Mouse (Mus musculus): ENCODE data around the gene P4ha3.
"Not testable (repeated sequence)": the region's sequence is repeated elsewhere in the genome, so short reads cannot be mapped to it uniquely, and the experiment has no call there.

The P4ha3 gene

GRCm38 (mm10) chr7:100285383-100285782, at the start of gene P4ha3:
Gene P4ha3, plus strand, starts transcription at chr7:100285520.
- peak; percentile 25 to 36 for DNase-seq

GRCm38 (mm10) chr7:100238271-100238670, 47.0 kb upstream of the P4ha3 start:
- DNase-seq: no peak

- no peak for DNase-seq
Measured at GRCm38 (mm10) chr7:100240601-100241000, 44.7 kb upstream of the P4ha3 start.

- no peak for DNase-seq
Measured at GRCm38 (mm10) chr7:100243007-100243406, 42.3 kb upstream of the P4ha3 start.

- no peak for DNase-seq
Measured at GRCm38 (mm10) chr7:100244225-100244624, 41.1 kb upstream of the P4ha3 start.

- DNase-seq: no peak
Measured at GRCm38 (mm10) chr7:100245176-100245575, 40.1 kb upstream of the P4ha3 start.

- DNase-seq: no peak
Measured at GRCm38 (mm10) chr7:100250667-100251066, 34.7 kb upstream of the P4ha3 start.

- no peak for DNase-seq
Measured at GRCm38 (mm10) chr7:100262350-100262749, 23.0 kb upstream of the P4ha3 start.

GRCm38 (mm10) chr7:100264934-100265333, 20.4 kb upstream of the P4ha3 start:
- DNase-seq: not testable (repeated sequence)

- no peak for DNase-seq
Measured at GRCm38 (mm10) chr7:100272369-100272768, 13.0 kb upstream of the P4ha3 start.

GRCm38 (mm10) chr7:100274507-100274906, 10.8 kb upstream of the P4ha3 start:
- no peak for DNase-seq

GRCm38 (mm10) chr7:100276397-100276796, 8.9 kb upstream of the P4ha3 start:
- peak in 1 of 2 experiments; percentile 48 for DNase-seq

- peak; percentile 60 to 63 for DNase-seq
Measured at GRCm38 (mm10) chr7:100279803-100280202, 5.5 kb upstream of the P4ha3 start.

GRCm38 (mm10) chr7:100281596-100281995, 3.7 kb upstream of the P4ha3 start:
- no peak for DNase-seq

GRCm38 (mm10) chr7:100283298-100283697, 2.0 kb upstream of the P4ha3 start:
- DNase-seq: no peak

GRCm38 (mm10) chr7:100287748-100288578, 2.6 kb downstream of the P4ha3 start:
- DNase-seq: peak; percentile 44

- DNase-seq: no peak
Measured at GRCm38 (mm10) chr7:100288622-100289021, 3.3 kb downstream of the P4ha3 start.

GRCm38 (mm10) chr7:100293546-100293945, 8.2 kb downstream of the P4ha3 start:
- no peak for DNase-seq

- no peak for DNase-seq
Measured at GRCm38 (mm10) chr7:100295745-100296144, 10.4 kb downstream of the P4ha3 start.

- DNase-seq: no peak
Measured at GRCm38 (mm10) chr7:100296699-100297098, 11.4 kb downstream of the P4ha3 start.

GRCm38 (mm10) chr7:100298861-100299510, 13.7 kb downstream of the P4ha3 start:
- DNase-seq: no peak

GRCm38 (mm10) chr7:100301390-100301789, 16.1 kb downstream of the P4ha3 start:
- DNase-seq: no peak

- DNase-seq: peak; percentile 60 to 62
Measured at GRCm38 (mm10) chr7:100302316-100302715, 17.0 kb downstream of the P4ha3 start.

- DNase-seq: no peak
Measured at GRCm38 (mm10) chr7:100305894-100306293, 20.6 kb downstream of the P4ha3 start.
